Mouse (Mus musculus) heart, embryonic 14.5 days (tissue): ENCODE data around the gene Tex10. TPM values are rescaled to one million over a fixed set of nuclear protein-coding genes. Genes with fewer than 3 reads are reported as not detected.

Experiments used
- ATAC-seq: fragments of 200-750 bp; cut with Nextera tagmentation; 2 replicates; pipeline ENCODE4 v1.8.0; 2017; ENCODE audit warnings: low read depth, moderate TSS enrichment; ENCODE audit not compliant: insufficient number of reproducible peaks, insufficient read depth, low FRiP score
- H3K27ac ChIP-seq, 2 experiments: fragments of 200-500 bp in 1 of 2; fragments of 300-500 bp in 1 of 2; sonication (generic) in 1 of 2; replicated peaks in 1 of 2; 2 replicates each; pipeline ENCODE4 v1.5.1; 2012 to 2014; ENCODE audit warnings: low read depth in 2 of 2, low read length in 2 of 2, control low read depth in 1 of 2, mild to moderate bottlenecking in 1 of 2, mixed read lengths in 1 of 2; ENCODE audit not compliant: control insufficient read depth in 1 of 2, insufficient read depth in 1 of 2
- H3K27me3 ChIP-seq: fragments of 300-500 bp; sonication (generic); 2 replicates; pipeline ENCODE4 v1.6.1; 2014; ENCODE audit warnings: mild to moderate bottlenecking, low read length, control low read depth; ENCODE audit not compliant: control insufficient read depth, insufficient read depth
- H3K36me3 ChIP-seq: fragments of 300-500 bp; sonication (generic); 2 replicates; pipeline ENCODE4 v1.6.1; 2014; ENCODE audit warnings: mild to moderate bottlenecking, control low read depth, low read length, mixed read lengths; ENCODE audit not compliant: control insufficient read depth, insufficient read depth
- H3K4me1 ChIP-seq, 2 experiments: fragments of 200-500 bp in 1 of 2; fragments of 300-500 bp in 1 of 2; sonication (generic) in 1 of 2; 2 replicates each; pipeline ENCODE4 v1.6.1; 2012 to 2014; ENCODE audit warnings: low read length in 2 of 2, control low read depth in 1 of 2, mixed read lengths in 1 of 2; ENCODE audit not compliant: control insufficient read depth in 2 of 2, insufficient read depth in 2 of 2
- H3K4me2 ChIP-seq: fragments of 300-500 bp; sonication (generic); 2 replicates; pipeline ENCODE4 v1.6.1; 2014; ENCODE audit warnings: mild to moderate bottlenecking, low read length
- H3K4me3 ChIP-seq, 2 experiments: fragments of 200-500 bp in 1 of 2; fragments of 300-500 bp in 1 of 2; sonication (generic) in 1 of 2; 2 replicates each; pipeline ENCODE4 v1.5.1; 2012 to 2014; ENCODE audit warnings: low read length in 2 of 2, mild to moderate bottlenecking in 2 of 2, control low read depth in 1 of 2, low read depth in 1 of 2, moderate library complexity in 1 of 2; ENCODE audit not compliant: control insufficient read depth in 1 of 2, insufficient read depth in 1 of 2
- H3K9ac ChIP-seq: fragments of 300-500 bp; sonication (generic); 2 replicates; pipeline ENCODE4 v1.6.1; 2014; ENCODE audit warnings: mild to moderate bottlenecking, low read length
- H3K9me3 ChIP-seq: fragments of 300-500 bp; sonication (generic); 2 replicates; pipeline ENCODE4 v1.6.1; 2016; ENCODE audit warnings: low read length, control low read depth; ENCODE audit not compliant: control insufficient read depth
- WGBS: fragments of 180-500 bp; shearing (Covaris S2); extraction: QIAGEN DNeasy Blood & Tissue Kit; methylation state at CpG from one replicate; pipeline ENCODE4 v1.1.7; 2014; 5-methylcytosine and 5-hydroxymethylcytosine counted together
- polyA plus RNA-seq: library from polyadenylated mRNA; unstranded; fragments of >200 nt; fragmentation: Nextera tagmentation; extraction: Ambion mirVana; gene quantifications from 2 replicates; pipeline ENCODE4 v1.2.1, GENCODE M21; 2014

Gene Tex10
- polyA plus RNA-seq = 35.7 and 36.3 TPM in 2 replicates

DNA sequence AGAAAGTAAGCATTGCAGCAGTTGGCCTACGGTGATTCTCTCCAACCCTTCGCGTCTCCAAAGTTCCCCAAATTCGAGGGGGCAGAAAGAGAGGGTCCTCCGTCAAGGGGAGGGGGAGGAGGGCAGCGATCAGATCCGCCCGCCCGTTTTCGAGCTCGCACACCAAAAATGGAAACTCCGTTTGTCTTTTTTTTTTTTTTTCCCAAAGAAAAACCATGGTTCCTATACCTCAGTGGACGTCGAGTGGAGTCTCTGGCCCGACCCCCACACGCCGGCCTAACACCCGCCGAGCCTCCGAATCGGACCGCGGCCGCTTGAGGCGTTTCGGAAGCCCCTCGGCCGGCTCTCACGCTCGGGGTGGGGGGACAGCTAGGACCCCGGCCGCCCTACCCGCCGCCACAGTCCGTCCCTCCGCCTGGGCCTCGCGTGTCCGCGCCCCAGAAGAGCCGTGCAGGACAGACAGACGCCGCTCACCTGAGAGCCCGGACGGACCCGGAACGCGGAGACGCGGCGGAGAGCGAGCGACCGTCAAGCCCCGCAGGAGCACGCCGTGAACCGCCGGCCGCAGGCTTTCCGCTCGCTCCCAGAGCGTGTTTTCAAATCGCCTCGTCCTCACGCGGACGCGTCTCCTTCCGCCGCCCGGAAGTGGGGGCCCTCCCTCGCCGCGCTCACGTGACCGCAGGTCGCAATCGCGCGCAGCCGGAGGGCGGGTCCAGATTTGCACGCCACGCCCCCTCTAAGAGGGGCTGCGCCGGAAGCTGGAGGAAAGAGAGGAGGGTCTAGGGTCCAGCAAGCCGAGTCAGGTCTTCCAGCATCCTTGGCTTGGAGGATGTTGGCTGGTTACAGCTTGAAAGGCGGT lies at the start of gene Tex10:
Tex10 (minus strand) TSS at position 668 of the 859 bp plus-strand sequence.
- WGBS = under 1% methylated on average over 89 of the region's 89 CpGs
- Histone ChIP-seq H3K4me3 (peak within 1 kb of the TSS; percentile 88 to 99), H3K36me3 (peaks cover 8% of the 10 kb centered on the region), H3K4me1 (peaks cover 0 to 15% of the 10 kb centered on the region in 2 experiments; a peak in 2 of 4 replicates), H3K27me3 (no peaks in the 10 kb centered on the region), H3K27ac (peak within 1 kb of the TSS; percentile 52 to 78; a peak in 3 of 4 replicates), H3K4me2 (peak within 1 kb of the TSS; percentile 93), H3K9me3 (no peaks in the 10 kb centered on the region), H3K9ac (peak within 1 kb of the TSS; percentile 97)
- ATAC-seq = peak; percentile 93

DNA sequence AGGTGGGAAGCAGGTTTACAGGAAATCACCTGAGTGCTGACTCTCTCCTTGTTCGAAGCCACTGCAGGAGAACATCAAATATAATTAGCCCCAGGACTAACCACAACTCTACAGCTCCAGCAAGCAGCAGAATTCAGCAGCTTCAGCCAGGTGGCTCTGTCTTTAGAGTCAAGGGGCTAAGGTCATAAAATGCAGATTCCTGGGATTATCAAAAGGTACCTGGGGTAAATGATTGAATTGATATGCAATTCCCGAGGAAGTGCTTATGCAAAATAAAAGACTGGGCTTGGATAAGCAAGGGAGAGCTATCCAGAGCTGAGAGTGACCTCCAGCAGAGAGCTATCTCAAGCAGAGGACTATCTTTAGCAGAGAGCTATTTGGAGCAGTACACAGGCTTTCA lies 37.6 kb upstream of the Tex10 start:
- ATAC-seq = no peak
- no peak overlapping the region for H3K4me2 ChIP-seq
- no peak overlapping the region for H3K27ac ChIP-seq
- no peaks in the 10 kb centered on the region for H3K36me3 ChIP-seq
- 26% methylated on average over 2 of the region's 2 CpGs for WGBS
- no peaks in the 10 kb centered on the region for H3K27me3 ChIP-seq
- no peak overlapping the region for H3K9ac ChIP-seq
- H3K4me1 ChIP-seq = no peaks in the 10 kb centered on the region
- no peak overlapping the region for H3K4me3 ChIP-seq
- H3K9me3 ChIP-seq = 0 out of 2 replicates have a peak, but pooled peaks cover 2% of the 10 kb centered on the region

DNA sequence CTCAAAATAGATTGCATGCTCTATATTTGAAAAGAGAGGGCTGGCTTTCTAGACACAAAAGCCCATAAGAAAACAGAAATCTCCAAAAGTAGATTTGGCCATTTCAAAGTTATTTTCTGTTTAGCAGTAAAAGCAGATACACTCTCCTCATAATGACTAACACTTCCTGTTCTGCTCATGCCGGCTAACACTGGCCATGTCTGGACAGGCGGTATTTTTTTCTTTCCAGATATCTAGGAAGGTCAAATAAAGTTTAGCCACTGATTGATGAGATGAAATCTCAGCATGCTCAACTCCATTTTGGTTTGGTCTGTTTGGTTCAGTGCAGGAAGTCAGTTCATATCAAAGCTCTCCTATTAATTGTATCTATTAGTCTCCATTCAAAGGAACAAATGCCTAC lies 19.3 kb upstream of the Tex10 start:
- Histone ChIP-seq H3K9ac (no peak overlapping the region), H3K4me1 (peaks cover 0 to 3% of the 10 kb centered on the region in 2 experiments; a peak in 2 of 4 replicates), H3K27ac (no peak overlapping the region), H3K4me3 (no peak overlapping the region), H3K27me3 (no peaks in the 10 kb centered on the region), H3K9me3 (no peaks in the 10 kb centered on the region), H3K4me2 (no peak overlapping the region), H3K36me3 (no peaks in the 10 kb centered on the region)
- no peak for ATAC-seq
- 58% methylated on average over 2 of the region's 2 CpGs for WGBS

DNA sequence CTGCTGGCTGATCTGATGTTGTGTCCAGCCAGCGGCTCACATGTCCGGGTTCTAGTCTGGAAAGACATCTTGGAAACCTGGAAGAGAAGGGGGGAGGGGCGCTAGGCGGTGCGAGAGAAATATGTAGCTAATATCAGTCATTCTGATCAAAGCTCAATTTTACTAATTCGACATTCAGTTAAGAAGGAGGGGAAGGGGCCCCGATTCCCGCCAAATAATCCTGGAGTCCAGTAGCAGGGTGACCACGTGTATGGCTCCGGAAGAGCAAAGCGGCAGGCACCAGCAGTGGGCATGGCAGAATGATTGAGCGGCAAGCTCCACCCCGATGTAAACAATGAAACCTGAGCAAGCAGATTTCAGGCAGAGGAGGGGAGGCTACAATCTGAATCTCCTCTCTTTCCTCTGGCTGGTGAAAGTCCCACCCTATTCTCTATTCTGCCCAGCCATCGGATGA lies 18.1 kb upstream of the Tex10 start:
- Histone ChIP-seq H3K27me3 (no peaks in the 10 kb centered on the region), H3K9ac (peak overlapping the region; percentile 40; the same call in 1 of the 2 replicates), H3K9me3 (no peaks in the 10 kb centered on the region), H3K36me3 (no peaks in the 10 kb centered on the region), H3K4me2 (peak overlapping the region; percentile 64), H3K4me3 (peak overlapping the region; percentile 33 to 44), H3K4me1 (peaks cover 0 to 3% of the 10 kb centered on the region in 2 experiments; a peak in 2 of 4 replicates), H3K27ac (no peak overlapping the region)
- ATAC-seq = no peak
- WGBS = 9% methylated on average over 14 of the region's 14 CpGs

DNA sequence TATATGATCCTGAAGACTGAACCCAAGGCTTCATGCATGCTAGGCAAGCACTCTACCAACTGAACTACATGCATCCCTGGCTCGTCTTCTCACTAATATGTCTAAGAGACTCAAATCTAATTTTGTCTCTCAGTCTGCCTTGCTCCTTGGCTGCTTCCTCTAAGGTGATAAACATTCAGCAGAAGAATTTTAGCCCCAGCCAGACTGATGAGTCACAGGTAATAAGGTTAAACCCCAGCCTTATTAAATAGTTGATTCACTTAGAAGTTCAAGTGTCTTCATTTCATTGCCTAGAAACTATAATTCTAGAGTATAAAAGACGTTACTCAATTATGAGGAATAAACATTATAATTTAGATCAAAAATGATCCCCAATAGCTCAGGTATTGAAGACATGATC lies 15.7 kb upstream of the Tex10 start:
- 65% methylated on average over 2 of the region's 2 CpGs for WGBS
- no peak for ATAC-seq

DNA sequence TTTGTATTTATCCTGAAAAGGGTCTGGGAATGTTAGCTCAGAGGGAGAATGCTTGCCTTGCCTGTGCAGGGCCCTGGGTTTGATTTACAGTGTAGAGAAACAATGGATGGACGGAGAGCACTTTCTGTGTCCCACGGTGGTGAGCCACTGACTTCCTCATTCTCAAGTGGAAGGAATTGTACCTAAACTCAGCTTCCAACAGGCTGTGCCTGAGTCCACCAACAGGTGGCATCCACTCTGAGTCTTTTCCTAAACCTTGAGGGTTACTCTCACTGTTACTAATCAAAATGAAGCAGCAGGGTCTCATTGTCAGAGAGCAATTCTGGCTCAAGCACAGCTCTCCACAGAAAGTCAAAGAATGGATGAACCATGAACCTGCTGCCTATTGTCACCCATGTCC lies 8.0 kb upstream of the Tex10 start:
- Histone ChIP-seq H3K4me3 (no peak overlapping the region), H3K27me3 (no peaks in the 10 kb centered on the region), H3K27ac (no peak overlapping the region), H3K9me3 (peaks cover 3% of the 10 kb centered on the region; the same call in 1 of the 2 replicates), H3K4me2 (no peak overlapping the region), H3K36me3 (no peaks in the 10 kb centered on the region), H3K4me1 (no peaks in the 10 kb centered on the region), H3K9ac (no peak overlapping the region)
- no peak for ATAC-seq
- WGBS = 13% methylated on average over 2 of the region's 2 CpGs

More for the DNA sequence above, 15.7 kb upstream of the Tex10 start:
- Histone ChIP-seq H3K9ac (no peak overlapping the region), H3K36me3 (no peaks in the 10 kb centered on the region), H3K27me3 (no peaks in the 10 kb centered on the region), H3K27ac (no peak overlapping the region), H3K9me3 (no peaks in the 10 kb centered on the region), H3K4me1 (peaks cover 0 to 3% of the 10 kb centered on the region in 2 experiments; a peak in 2 of 4 replicates), H3K4me2 (no peak overlapping the region), H3K4me3 (no peak overlapping the region)

DNA sequence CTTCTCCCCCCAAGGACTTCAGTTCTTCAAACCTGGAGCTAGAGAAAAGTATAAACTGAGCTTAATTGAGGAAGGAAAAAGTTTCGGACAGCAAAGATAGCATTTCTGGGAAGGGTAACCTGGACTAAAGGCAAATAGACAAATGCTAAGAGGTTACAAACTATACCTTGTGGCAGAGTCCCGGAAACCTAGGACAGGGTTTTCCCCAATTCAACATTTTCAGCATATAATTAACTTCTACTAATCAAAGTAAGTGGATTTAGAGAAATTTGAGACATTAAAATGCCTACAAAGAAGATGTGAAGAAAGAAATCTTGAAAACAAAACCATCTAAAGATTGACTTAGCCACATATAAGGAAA lies 372 bp upstream of the Tex10 start:
- Histone ChIP-seq H3K4me3 (peak overlapping the region; percentile 88 to 99), H3K36me3 (peaks cover 2% of the 10 kb centered on the region), H3K9me3 (peaks cover 3% of the 10 kb centered on the region; the same call in 1 of the 2 replicates), H3K4me1 (peaks cover 0 to 15% of the 10 kb centered on the region in 2 experiments; a peak in 2 of 4 replicates), H3K27me3 (no peaks in the 10 kb centered on the region), H3K9ac (peak overlapping the region; percentile 97), H3K4me2 (peak overlapping the region; percentile 93), H3K27ac (peak overlapping the region in 1 of 2 experiments; percentile 78; a peak in 1 of 4 replicates)
- WGBS = 73% methylated on average over 2 of the region's 2 CpGs
- ATAC-seq = no peak
